Mouse (Mus musculus) kidney, postnatal 4 days (tissue): ENCODE results near the gene BC052040.
A peak's percentile ranks its signal among the peaks of the same experiment; 100 is the strongest.

Experiments used
- DNase-seq, 2 experiments: peaks; one replicate each; pipeline ENCODE4 v3.0.0; 2021; ENCODE audit warnings: mixed read lengths in 2 of 2

Gene BC052040

GRCm38 (mm10) chr2:115774153-115774908, 192.8 kb downstream of the BC052040 start:
- DNase-seq, result peak; percentile 19 to 38

GRCm38 (mm10) chr2:115775488-115776217, 194.1 kb downstream of the BC052040 start:
- peak; percentile 51 to 62 for DNase-seq

GRCm38 (mm10) chr2:115776924-115777860, 195.7 kb downstream of the BC052040 start:
- peak; percentile 68 to 71 for DNase-seq

GRCm38 (mm10) chr2:115780546-115781011, 199.1 kb downstream of the BC052040 start:
- DNase-seq, result peak in 1 of 2 experiments; percentile 41

GRCm38 (mm10) chr2:115785687-115786086, 204.2 kb downstream of the BC052040 start:
- DNase-seq, result peak in 1 of 2 experiments; percentile 27

- DNase-seq, result no peak
Observed at GRCm38 (mm10) chr2:115798839-115799238, 217.3 kb downstream of the BC052040 start.

- peak in 1 of 2 experiments; percentile 35 for DNase-seq
Observed at GRCm38 (mm10) chr2:115808376-115808775, 226.9 kb downstream of the BC052040 start.

GRCm38 (mm10) chr2:115813316-115813715, 231.8 kb downstream of the BC052040 start:
- peak; percentile 46 to 62 for DNase-seq

GRCm38 (mm10) chr2:115813721-115814120, 232.2 kb downstream of the BC052040 start:
- no peak for DNase-seq

- DNase-seq, result no peak
Observed at GRCm38 (mm10) chr2:115817959-115818358, 236.4 kb downstream of the BC052040 start.

GRCm38 (mm10) chr2:115822361-115822760, 240.8 kb downstream of the BC052040 start:
- no peak for DNase-seq
